Mouse (Mus musculus): ENCODE measurements at regions not wholly inside any gene's neighbourhood (a gene's known extent, or its start where the extent isn't known, plus 50 kb on each side); places are given as distances from the start of the nearest gene placed in this dataset.

DNA sequence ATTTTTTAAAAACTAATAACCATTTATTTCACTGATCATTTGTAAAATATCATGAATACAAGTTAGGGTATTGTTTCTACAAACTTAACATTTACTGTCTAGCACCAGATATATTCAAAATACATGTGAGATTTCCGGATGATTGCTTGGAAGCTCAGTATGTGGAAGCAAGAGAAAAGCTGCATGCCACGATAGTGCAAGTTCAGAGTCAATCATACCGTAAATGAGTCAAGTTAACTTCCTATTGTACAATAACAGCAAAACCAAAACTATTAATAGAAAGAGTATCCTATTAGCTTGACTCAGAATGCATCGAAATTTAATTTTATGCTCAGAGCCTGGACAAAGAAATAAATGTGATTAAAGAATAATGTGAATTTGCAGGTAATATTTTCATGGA is 1284.6 kb upstream of the Cited2 start:
- Histone ChIP-seq H3K9me3 (ENCODE audit: control insufficient read depth) (no peaks in the 10 kb centered on the region), H3K4me2 (replicated peaks; ENCODE audit: low read depth) (no peak overlapping the region), H3K36me3 (ENCODE audit: control insufficient read depth, insufficient read depth) (no peaks in the 10 kb centered on the region), H3K4me3 (ENCODE audit: low read depth, low read length) (no peak overlapping the region), H3K4me1 (replicated peaks; ENCODE audit: control insufficient read depth, insufficient read depth, low read length) (no peaks in the 10 kb centered on the region), H3K9ac (ENCODE audit: low read depth, low read length) (no peak overlapping the region), H3K27ac (ENCODE audit: low read depth, low read length) (no peak overlapping the region), H3K27me3 (replicated peaks; ENCODE audit: control insufficient read depth, insufficient read depth, low read length) (no peaks in the 10 kb centered on the region)
- 84% methylated on average over 4 of the region's 4 CpGs for WGBS
- no peak for TF ChIP-seq CTCF (IDR thresholded peaks at IDR 0.05; ENCODE audit: low read depth)
- ATAC-seq: no peak

- H3K9me3 ChIP-seq (ENCODE audit: control insufficient read depth): no peaks in the 10 kb centered on the region
- no peaks in the 10 kb centered on the region for H3K4me1 ChIP-seq (replicated peaks; ENCODE audit: control insufficient read depth, insufficient read depth, low read length)
- H3K4me3 ChIP-seq (ENCODE audit: low read depth, low read length): no peak overlapping the region
- H3K4me2 ChIP-seq (replicated peaks; ENCODE audit: low read depth): no peak overlapping the region
- no peak for ATAC-seq
- no peak overlapping the region for H3K9ac ChIP-seq (ENCODE audit: low read depth, low read length)
- no peaks in the 10 kb centered on the region for H3K27me3 ChIP-seq (replicated peaks; ENCODE audit: control insufficient read depth, insufficient read depth, low read length)
- WGBS: 40% methylated on average over 3 of the region's 3 CpGs
- H3K36me3 ChIP-seq (ENCODE audit: control insufficient read depth, insufficient read depth): no peaks in the 10 kb centered on the region
- TF ChIP-seq CTCF (IDR thresholded peaks at IDR 0.05; ENCODE audit: low read depth): no peak
- no peak overlapping the region for H3K27ac ChIP-seq (ENCODE audit: low read depth, low read length)
Observed at GRCm38 (mm10) chr10:16440932-16441640, 1281.9 kb upstream of the Cited2 start.

DNA sequence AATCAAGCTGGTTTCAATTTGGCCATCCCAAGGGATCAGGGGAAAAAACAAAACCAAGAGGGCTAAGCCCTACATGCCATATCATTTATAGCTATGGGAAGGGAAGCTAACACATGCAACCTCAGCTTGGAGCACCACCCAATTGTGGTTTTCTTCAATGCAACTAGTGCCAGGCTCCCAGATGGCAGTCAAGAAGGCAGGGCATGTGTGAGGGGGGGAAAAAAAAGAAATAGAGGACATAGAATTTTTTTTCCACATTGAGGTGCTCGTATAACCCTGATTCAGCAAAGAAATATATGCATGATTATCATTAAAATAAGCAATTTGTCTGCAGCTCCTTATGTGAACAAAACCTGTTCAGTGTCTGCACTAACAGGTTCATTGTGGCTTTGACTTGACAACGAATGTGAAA is 1281.4 kb upstream of the Cited2 start:
- H3K9ac ChIP-seq (ENCODE audit: low read depth, low read length): no peak overlapping the region
- H3K4me3 ChIP-seq (ENCODE audit: low read depth, low read length): no peak overlapping the region
- H3K4me1 ChIP-seq (replicated peaks; ENCODE audit: control insufficient read depth, insufficient read depth, low read length): no peaks in the 10 kb centered on the region
- no peaks in the 10 kb centered on the region for H3K36me3 ChIP-seq (ENCODE audit: control insufficient read depth, insufficient read depth)
- H3K4me2 ChIP-seq (replicated peaks; ENCODE audit: low read depth): no peak overlapping the region
- 73% methylated on average over 2 of the region's 2 CpGs for whole genome bisulfite sequencing
- no peak overlapping the region for H3K27ac ChIP-seq (ENCODE audit: low read depth, low read length)
- H3K9me3 ChIP-seq (ENCODE audit: control insufficient read depth): no peaks in the 10 kb centered on the region
- H3K27me3 ChIP-seq (replicated peaks; ENCODE audit: control insufficient read depth, insufficient read depth, low read length): no peaks in the 10 kb centered on the region
- no peak for TF ChIP-seq CTCF (IDR thresholded peaks at IDR 0.05; ENCODE audit: low read depth)
- no peak for ATAC-seq

DNA sequence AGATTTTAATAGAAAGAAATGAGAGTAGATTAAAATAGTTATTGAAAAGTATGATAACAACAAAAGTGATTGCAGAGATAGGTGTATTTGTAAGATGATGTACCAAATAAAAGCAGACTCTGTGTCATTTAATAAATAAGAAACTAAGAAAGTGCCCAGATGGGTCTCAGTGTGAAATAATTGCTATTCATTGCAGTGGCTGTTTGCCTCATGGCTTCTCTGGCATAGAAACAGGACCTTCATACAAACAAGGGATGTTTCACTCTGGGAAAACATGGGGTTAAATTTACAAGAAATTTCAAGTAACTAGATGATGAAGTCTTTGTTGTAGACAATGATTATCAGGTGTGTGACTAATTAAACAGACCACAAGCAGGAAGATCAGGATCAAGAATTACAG is 1279.1 kb upstream of the Cited2 start:
- no peak for ATAC-seq
- H3K9ac ChIP-seq (ENCODE audit: low read depth, low read length): no peak overlapping the region
- no peak overlapping the region for H3K4me3 ChIP-seq (ENCODE audit: low read depth, low read length)
- TF ChIP-seq CTCF (IDR thresholded peaks at IDR 0.05; ENCODE audit: low read depth): no peak
- H3K27me3 ChIP-seq (replicated peaks; ENCODE audit: control insufficient read depth, insufficient read depth, low read length): no peaks in the 10 kb centered on the region
- no peaks in the 10 kb centered on the region for H3K9me3 ChIP-seq (ENCODE audit: control insufficient read depth)
- H3K4me2 ChIP-seq (replicated peaks; ENCODE audit: low read depth): no peak overlapping the region
- no peaks in the 10 kb centered on the region for H3K36me3 ChIP-seq (ENCODE audit: control insufficient read depth, insufficient read depth)
- no peak overlapping the region for H3K27ac ChIP-seq (ENCODE audit: low read depth, low read length)
- no peaks in the 10 kb centered on the region for H3K4me1 ChIP-seq (replicated peaks; ENCODE audit: control insufficient read depth, insufficient read depth, low read length)

DNA sequence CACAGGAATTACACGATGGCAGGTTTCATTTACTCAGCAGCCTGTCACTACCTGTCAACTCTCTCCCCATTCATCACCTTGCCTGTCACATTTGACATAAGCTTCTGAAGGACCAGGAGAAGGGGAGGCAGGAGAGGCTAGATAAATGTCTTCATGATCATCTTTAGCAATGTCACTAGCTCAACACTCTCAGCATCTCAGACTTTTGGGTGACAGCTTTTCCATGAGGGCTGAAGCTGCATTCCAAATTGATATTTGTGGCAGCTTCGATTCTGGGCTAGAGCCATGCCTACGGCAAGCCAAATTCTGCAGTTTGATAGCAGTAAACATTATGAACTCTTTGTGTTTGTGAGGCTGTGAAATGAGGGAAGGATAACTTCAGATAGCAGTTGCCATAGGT is 1255.1 kb upstream of the Cited2 start:
- 73% methylated on average over 3 of the region's 3 CpGs for WGBS
- no peak for ATAC-seq

DNA sequence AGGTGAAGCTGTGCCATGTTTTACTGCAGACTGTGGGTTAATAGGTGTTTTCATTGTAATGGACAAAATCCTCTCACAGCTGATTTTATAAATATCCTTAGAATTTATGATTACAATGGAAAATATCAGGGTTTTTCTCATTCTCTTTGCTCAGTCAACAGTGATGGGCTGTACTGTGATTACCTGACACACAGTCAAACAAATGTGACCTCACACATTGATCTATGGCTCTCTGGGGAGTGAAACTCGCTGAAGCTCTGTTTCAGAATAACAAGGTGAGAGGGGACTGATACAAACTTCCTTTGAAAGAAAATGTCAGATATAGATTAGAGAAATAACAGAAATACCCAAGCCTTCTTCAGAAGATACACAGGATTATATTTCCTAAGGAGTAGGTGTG is 1253.3 kb upstream of the Cited2 start:
- Histone ChIP-seq H3K9me3 (ENCODE audit: control insufficient read depth) (no peaks in the 10 kb centered on the region), H3K27me3 (replicated peaks; ENCODE audit: control insufficient read depth, insufficient read depth, low read length) (no peaks in the 10 kb centered on the region), H3K27ac (ENCODE audit: low read depth, low read length) (no peak overlapping the region), H3K4me2 (replicated peaks; ENCODE audit: low read depth) (no peak overlapping the region), H3K36me3 (ENCODE audit: control insufficient read depth, insufficient read depth) (no peaks in the 10 kb centered on the region), H3K4me3 (ENCODE audit: low read depth, low read length) (no peak overlapping the region), H3K9ac (ENCODE audit: low read depth, low read length) (no peak overlapping the region), H3K4me1 (replicated peaks; ENCODE audit: control insufficient read depth, insufficient read depth, low read length) (no peaks in the 10 kb centered on the region)
- 22% methylated on average over 1 of the region's 1 CpGs for WGBS
- TF ChIP-seq CTCF (IDR thresholded peaks at IDR 0.05; ENCODE audit: low read depth): no peak
- ATAC-seq: no peak

More for the DNA sequence above, 1255.1 kb upstream of the Cited2 start:
- H3K9me3 ChIP-seq (ENCODE audit: control insufficient read depth): no peaks in the 10 kb centered on the region
- no peak overlapping the region for H3K4me3 ChIP-seq (ENCODE audit: low read depth, low read length)
- H3K27ac ChIP-seq (ENCODE audit: low read depth, low read length): no peak overlapping the region
- H3K36me3 ChIP-seq (ENCODE audit: control insufficient read depth, insufficient read depth): no peaks in the 10 kb centered on the region
- no peaks in the 10 kb centered on the region for H3K4me1 ChIP-seq (replicated peaks; ENCODE audit: control insufficient read depth, insufficient read depth, low read length)
- H3K9ac ChIP-seq (ENCODE audit: low read depth, low read length): no peak overlapping the region
- no peak for TF ChIP-seq CTCF (IDR thresholded peaks at IDR 0.05; ENCODE audit: low read depth)
- no peak overlapping the region for H3K4me2 ChIP-seq (replicated peaks; ENCODE audit: low read depth)
- H3K27me3 ChIP-seq (replicated peaks; ENCODE audit: control insufficient read depth, insufficient read depth, low read length): no peaks in the 10 kb centered on the region
